Mouse (Mus musculus) spleen, adult 12 weeks (tissue): ENCODE measurements around the gene Fbxo28.
"Not testable (repeated sequence)": the region's sequence is repeated elsewhere in the genome, so short reads cannot be mapped to it uniquely, and the experiment has no call there.

Source experiments
- DNase-seq: peaks from one replicate; pipeline ENCODE4 v3.0.0; 2022; ENCODE audit warnings: low spot score

Fbxo28 gene

GRCm38 (mm10) chr1:182341993-182342392, 564 bp upstream of the Fbxo28 start:
- no peak for DNase-seq

DNA sequence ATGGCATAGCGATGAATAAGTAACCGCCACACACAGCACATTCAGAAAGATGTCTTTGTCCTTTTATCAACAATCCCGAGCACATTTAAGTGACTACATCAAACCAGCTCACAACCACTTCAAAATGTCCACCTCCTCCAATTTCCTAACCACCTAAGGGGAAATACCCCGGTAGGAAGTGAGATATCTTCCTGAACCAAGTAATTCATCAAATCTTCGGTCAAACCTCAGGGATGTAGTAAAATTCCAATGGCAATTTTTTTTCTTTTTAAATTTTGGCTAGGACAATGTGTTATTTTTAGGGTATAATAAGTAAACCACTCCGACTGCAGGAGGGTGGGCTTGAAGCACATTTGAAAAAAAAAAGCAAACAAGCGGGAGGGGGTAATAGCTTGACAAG, 1.1 kb downstream of the Fbxo28 start:
- no peak for DNase-seq

- no peak for DNase-seq
Observed at GRCm38 (mm10) chr1:182338961-182339565, 2.4 kb downstream of the Fbxo28 start.

DNA sequence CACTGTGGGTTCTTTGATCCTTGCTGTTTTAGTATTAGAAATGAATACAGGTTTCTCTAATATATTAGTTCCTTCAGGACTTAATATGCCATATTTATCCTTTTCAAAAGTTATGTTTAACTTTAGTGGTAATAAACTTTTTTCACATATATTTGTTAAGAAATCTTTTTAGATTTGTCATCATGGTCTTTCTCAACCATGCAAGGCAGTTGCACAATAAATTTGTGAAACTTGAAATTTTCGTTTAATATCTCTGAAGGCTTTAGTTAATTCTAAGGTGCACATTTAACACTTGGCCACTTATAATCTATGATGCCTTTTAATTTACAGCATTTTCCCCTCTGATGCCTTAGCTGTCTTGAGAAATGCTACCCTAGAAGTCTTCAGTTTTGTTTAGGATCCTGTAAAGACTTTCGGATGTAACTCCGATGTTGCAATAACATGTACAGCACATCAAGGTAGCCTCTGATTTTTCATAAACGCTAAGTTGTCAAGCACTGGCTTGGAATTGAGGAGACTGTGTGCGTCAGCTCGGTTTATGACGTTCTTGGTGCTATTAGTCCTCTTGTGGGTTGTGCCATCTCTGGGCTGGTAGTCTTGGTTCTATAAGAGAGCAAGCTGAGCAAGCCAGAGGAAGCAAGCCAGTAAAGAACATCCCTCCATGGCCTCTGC, 7.5 kb downstream of the Fbxo28 start:
- DNase-seq: no peak

DNA sequence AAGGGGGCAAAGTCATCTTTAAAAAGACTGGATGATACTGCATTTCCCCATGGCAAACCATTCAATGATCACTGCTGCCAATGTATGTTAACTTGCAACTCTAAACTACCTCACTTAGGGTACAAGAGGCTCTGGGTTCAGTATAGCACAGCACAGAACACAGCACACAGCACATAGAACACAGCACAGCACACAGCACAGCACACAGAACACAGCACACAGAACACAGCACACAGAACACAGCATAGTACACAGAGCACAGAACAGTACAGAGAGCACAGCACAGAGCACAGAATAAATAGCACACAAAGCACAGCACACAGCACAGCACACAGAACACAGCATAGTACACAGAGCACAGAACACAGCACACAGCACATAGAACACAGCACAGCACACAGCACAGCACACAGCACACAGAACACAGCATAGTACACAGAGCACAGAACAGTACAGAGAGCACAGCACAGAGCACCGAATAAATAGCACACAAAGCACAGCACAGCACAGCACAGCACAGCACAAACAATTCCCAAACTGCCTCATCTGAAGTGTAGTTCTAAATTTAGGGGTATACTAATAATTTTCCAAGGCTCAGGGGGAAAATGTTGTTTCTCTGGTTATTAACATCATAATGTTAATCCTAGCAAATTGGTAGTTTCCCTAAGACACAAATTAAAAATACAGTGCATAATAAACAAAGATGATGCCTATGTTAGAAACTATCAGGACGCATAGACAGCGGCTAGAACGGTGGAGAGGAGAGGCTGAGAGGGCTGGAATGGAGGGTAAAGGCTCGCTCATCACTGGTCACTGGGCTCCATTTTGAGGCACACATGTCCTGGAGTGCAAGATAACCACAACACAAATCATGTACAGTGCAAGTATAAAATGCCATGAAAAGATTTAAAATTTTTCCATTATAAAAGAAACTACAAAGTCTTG, 9.1 kb downstream of the Fbxo28 start:
- DNase-seq: no peak

DNA sequence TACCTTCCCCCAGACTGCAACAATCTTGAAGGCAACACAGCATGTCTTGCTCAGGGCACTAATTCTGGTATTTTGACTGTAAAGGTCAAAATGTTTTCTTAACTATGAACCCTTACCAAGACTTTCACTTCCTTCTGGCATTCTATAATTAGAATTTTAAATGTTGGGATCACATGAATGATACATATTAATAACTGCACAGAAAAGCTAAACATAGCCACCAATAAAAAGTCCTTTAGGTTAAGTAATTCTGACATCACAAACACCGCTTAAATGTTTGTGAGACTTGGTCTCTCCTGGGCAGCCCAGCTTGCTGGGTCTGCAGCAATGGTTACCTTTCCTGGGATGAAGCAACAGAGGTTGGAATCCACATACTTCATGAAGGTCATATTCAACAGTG, 15.5 kb downstream of the Fbxo28 start:
- DNase-seq: no peak

DNA sequence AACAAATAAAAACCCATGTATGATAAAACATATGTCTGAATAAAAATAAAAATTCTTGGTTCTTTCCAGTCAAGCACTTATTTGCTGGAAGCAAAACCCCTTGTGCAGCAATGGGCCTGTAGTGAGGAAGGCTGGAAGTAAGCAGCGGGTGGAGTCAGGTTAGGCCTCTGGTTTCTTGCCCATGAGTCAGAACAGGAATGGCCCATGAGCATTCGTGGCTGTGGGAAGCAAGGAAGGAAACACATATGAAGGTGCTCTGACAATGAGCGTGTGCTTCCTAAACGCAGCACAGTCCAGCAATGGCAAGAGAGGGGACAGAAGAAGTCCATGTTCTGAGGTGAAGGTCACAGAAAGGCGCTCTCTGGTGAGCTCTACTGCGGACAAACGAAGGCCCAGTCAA, 16.9 kb downstream of the Fbxo28 start:
- no peak for DNase-seq

DNA sequence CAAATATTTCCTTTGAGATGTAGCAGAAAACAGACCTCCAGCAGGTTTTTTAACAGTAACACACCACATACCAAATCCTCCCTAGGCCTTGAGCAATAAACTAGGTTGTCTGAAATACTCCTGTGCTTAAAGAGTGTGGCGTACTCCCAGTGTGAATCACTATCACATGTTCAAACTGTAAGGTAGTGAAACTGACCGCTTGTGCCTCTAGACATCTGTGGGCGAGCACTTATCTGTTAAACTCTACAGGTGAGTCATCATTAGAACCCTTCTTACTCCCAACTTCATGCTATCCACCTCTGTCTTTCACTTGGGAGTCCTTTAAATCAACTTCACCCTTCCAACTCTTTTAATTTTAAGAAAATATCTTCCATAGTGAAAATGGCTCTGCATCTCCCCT, 18.3 kb downstream of the Fbxo28 start:
- no peak for DNase-seq

DNA sequence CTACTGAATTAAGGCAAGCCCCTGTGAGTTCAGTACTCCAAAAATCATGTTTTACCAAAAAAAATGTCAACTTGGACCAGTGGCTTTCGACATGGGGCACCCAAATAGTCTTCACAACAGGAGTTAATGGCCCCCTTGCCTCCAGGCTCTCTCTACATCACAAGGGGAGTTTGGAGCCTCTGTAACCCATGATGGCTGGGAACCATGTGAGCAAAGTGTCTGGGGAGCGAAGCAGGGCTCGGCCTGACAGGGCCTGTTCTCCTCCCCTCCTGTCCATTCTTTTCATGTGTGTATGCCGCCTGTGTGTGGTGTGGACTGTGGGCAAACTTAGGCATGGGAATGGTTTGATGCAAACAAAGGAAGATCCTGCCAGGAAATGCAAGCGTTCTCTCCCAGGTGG, 27.2 kb downstream of the Fbxo28 start:
- no peak for DNase-seq

DNA sequence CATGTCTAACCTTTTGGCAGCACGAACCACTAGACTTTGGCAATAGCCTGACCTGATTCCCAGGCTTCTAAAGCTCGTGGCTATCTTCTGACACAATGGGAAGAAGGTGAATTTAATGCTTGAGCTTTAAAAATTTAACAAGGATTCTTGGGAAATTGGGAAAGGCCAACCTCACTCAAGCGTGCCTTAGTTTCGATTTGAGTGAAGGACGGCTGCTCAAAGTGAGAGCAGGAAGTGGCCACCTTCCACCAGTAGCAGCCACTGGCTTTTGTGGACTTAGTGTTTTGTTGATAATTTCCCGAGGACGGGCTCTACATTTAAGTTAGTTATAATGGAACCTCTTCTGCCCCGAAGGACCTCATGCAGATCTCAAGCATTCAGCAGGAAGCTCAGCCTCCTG, 28.2 kb downstream of the Fbxo28 start:
- no peak for DNase-seq

- DNase-seq: no peak
Observed at GRCm38 (mm10) chr1:182311376-182311775, 30.1 kb downstream of the Fbxo28 start.

GRCm38 (mm10) chr1:182310316-182310715, 31.1 kb downstream of the Fbxo28 start:
- DNase-seq: no peak

GRCm38 (mm10) chr1:182309403-182309802, 32.0 kb downstream of the Fbxo28 start:
- no peak for DNase-seq

DNA sequence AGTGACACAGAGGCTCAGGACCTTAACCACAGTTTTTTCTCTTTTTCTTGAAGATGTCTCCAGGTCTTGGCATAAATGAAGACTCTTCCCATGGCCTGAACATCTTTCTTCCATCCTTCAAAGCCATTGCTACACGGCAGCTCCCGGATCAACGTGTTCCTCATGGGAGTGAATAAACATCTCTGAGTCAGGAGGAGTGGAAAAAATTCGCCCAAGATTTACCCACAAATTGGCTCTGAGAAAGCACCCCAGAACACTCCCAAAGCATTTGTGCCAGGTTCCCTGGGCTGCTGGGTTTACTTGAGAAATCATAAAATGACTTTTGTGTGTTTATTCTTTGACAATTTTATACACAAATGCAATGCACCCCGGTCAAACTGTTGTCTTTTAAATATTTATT, 38.5 kb downstream of the Fbxo28 start:
- no peak for DNase-seq

DNA sequence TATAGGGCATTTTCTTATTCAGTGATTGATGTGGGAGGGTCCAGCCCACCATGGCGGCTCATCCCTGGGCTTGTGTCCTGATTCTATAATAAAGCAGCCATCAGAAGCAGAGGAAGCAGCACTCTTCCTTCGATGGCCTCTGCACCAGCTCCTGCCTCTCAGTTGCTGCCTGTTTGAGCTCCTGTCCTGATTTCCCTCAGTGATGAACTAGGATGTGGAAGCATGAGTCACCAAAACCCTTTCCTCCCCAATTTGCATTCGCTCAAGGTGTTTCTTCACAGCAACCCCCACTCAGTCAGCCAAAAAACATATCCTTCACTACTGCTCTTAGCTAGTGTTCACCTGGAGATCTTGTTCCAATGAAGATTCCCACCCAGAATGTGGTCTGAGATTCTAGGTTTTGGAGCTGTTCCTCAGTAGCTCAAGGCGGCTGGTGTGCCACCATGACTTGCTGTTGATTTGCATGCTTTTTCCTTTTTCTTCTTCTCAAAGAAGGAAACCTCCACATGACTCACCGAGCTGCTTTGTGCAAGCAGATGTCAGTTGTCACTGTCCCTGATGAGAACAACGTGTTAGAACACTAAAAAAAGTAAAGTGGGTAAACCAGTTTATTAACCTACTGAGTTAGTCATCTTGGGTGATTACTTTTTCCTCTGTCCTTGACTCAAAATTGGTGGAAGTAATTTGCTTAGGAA, 39.1 kb downstream of the Fbxo28 start:
- no peak for DNase-seq

- no peak for DNase-seq
Observed at GRCm38 (mm10) chr1:182297821-182298220, 43.6 kb downstream of the Fbxo28 start.

GRCm38 (mm10) chr1:182297246-182297645, 44.2 kb downstream of the Fbxo28 start:
- no peak for DNase-seq

DNA sequence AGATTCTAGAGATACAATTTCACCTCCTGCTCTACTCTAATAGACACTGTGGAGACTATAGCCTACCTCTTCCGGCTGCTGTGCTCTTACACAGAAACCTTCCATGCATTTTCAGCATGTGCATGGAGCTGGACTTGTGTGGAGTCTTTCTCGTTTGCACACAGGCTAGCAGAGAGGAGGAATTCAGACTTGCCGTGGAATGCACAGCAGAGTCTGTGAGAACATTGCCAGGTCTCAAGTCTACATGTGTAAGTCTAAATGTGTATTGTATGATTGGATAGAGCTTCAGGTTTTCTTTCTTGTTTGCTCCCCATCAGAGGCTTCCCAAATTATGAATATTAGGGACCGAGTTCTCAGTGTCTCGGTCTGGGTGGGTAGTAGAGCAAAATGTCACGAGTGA, 44.6 kb downstream of the Fbxo28 start:
- no peak for DNase-seq

GRCm38 (mm10) chr1:182296141-182296540, 45.3 kb downstream of the Fbxo28 start:
- DNase-seq: no peak

DNA sequence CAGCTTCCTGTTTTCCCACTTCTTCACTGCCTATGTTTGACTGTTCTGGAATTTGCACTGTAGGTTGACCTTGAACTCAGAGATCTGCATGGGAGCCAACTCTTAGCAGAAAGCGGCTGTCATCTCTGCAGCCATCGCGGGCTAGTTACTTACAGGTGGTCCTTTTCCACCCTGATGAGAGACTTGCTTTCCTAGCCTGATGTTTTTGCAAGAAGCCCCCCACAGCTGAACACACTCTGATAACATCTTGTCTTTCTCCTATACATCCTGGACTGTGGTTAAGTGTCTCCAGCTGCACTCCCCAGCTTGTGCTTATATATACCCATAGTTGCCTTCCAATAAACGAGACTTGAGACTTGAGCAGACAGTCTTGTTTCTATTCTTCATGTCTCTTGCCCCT, 49.1 kb downstream of the Fbxo28 start:
- no peak for DNase-seq

DNA sequence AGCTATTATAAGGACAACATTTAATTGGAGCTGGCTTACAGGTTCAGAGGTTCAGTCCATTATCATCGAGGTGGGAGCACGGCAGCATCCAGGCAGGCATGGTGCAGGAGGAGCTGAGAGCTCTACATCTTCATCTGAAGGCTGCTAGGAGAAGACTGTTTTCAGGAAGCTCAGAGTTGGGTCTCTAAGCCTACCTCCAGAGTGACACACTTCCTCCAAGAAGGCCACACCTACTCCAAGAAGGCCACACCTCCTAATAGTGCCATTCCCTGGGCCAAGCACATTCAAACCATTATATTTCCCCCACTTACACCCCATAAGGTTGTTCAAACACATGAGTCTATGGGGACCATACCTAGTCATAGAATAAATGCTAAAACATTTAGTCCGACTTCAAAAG, 50.7 kb downstream of the Fbxo28 start:
- DNase-seq: not testable (repeated sequence)

DNA sequence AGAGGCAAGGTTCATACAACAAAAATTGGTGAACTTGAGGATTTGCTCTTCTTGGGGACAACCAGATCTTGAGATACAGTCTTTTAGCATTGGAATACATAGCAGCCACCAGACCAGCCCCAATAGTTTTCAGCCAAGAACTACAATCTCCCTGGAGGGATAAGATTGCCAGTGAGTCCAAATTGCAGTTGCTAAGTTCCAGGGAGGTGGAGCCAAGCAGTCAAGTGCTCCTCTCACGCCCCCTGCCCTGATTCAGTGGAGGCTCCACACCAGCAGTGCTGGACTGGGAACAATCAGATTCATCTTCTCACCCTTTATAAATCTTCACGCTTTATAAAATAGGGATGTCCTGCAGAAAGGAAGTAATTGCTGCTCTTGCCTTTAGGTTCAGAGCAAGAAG, 51.6 kb downstream of the Fbxo28 start:
- no peak for DNase-seq
